8 mouse cellular contexts compared by ENCODE assay signal in genomic region chr9:96326496-96326923, GRCm38 (mm10). TPM values are rescaled to one million over a fixed set of nuclear protein-coding genes. Genes with fewer than 3 reads are reported as not detected.
DNase-seq lines count a peak whose midpoint lies in the region; ATAC-seq lines count a peak whose summit lies in the region.

No protein-coding gene starts in this region.

- peak; percentile 29 for DNase-seq in embryonic facial prominence, embryonic 14.5 days (ENCODE audit: low spot score)
- DNase-seq in embryonic facial prominence, embryonic 10.5 days (ENCODE audit: low spot score), result no peak
- DNase-seq in midbrain, embryonic 11.5 days (ENCODE audit: low spot score, missing footprints), result no peak
- peak; percentile 6 for DNase-seq in naive thymus-derived CD4-positive, alpha-beta T cell, adult 2 months (ENCODE audit: low read depth)
- no peak for DNase-seq in spleen, postnatal 14 days (ENCODE audit: low spot score in 2 of 2)
- DNase-seq in right cerebral cortex, postnatal 25 days, result no peak

- ATAC-seq in embryonic facial prominence, embryonic 14.5 days (ENCODE audit: low read depth), result no peak
- no peak for ATAC-seq in midbrain, embryonic 12.5 days (ENCODE audit: low FRiP score, low read depth)
- no peak for ATAC-seq in midbrain, embryonic 11.5 days (ENCODE audit: low FRiP score)
- peak; percentile 34; the same call in 1 of the 2 replicates for ATAC-seq in heart, embryonic 16.5 days (replicated peaks; ENCODE audit: extremely low read depth, insufficient read depth, low FRiP score)

- no peak overlapping the region for H3K4me2 ChIP-seq in embryonic facial prominence, embryonic 14.5 days (ENCODE audit: low read depth, low read length)
- no peak overlapping the region for H3K4me2 ChIP-seq in midbrain, embryonic 12.5 days (replicated peaks)
- H3K4me2 ChIP-seq in midbrain, embryonic 11.5 days, result no peak overlapping the region
- H3K4me2 ChIP-seq in heart, embryonic 16.5 days (ENCODE audit: low read depth, low read length), result no peak overlapping the region

- no peaks in the 10 kb centered on the region for H3K9me3 ChIP-seq in embryonic facial prominence, embryonic 14.5 days (ENCODE audit: control insufficient read depth, low read length)
- no peaks in the 10 kb centered on the region for H3K9me3 ChIP-seq in embryonic facial prominence, embryonic 10.5 days
- H3K9me3 ChIP-seq in midbrain, embryonic 12.5 days, result no peaks in the 10 kb centered on the region
- no peaks in the 10 kb centered on the region for H3K9me3 ChIP-seq in midbrain, embryonic 11.5 days (ENCODE audit: control insufficient read depth, low read length)
- no peaks in the 10 kb centered on the region for H3K9me3 ChIP-seq in heart, embryonic 16.5 days (replicated peaks; ENCODE audit: control insufficient read depth, low read length)

- H3K4me3 ChIP-seq in embryonic facial prominence, embryonic 14.5 days (ENCODE audit: low read depth, low read length), result no peak overlapping the region
- H3K4me3 ChIP-seq in embryonic facial prominence, embryonic 10.5 days, result no peak overlapping the region
- no peak overlapping the region for H3K4me3 ChIP-seq in midbrain, embryonic 12.5 days
- no peak overlapping the region for H3K4me3 ChIP-seq in midbrain, embryonic 11.5 days (ENCODE audit: low read depth, low read length)
- H3K4me3 ChIP-seq in heart, embryonic 16.5 days (ENCODE audit: low read length), result no peak overlapping the region

- H3K27me3 ChIP-seq in embryonic facial prominence, embryonic 14.5 days (replicated peaks; ENCODE audit: control insufficient read depth, insufficient read depth, low read length), result no peaks in the 10 kb centered on the region
- H3K27me3 ChIP-seq in embryonic facial prominence, embryonic 10.5 days (replicated peaks; ENCODE audit: low read depth, poor library complexity, severe bottlenecking), result no peaks in the 10 kb centered on the region
- H3K27me3 ChIP-seq in midbrain, embryonic 12.5 days, result no peaks in the 10 kb centered on the region
- no peaks in the 10 kb centered on the region for H3K27me3 ChIP-seq in midbrain, embryonic 11.5 days (ENCODE audit: control insufficient read depth, insufficient read depth, low read length)
- no peaks in the 10 kb centered on the region for H3K27me3 ChIP-seq in heart, embryonic 16.5 days (ENCODE audit: control insufficient read depth, insufficient read depth, low read length)

- peaks cover 17% of the 10 kb centered on the region for H3K36me3 ChIP-seq in embryonic facial prominence, embryonic 14.5 days (ENCODE audit: control insufficient read depth, insufficient read depth, low read length)
- peaks cover 35% of the 10 kb centered on the region for H3K36me3 ChIP-seq in embryonic facial prominence, embryonic 10.5 days (replicated peaks)
- peaks cover 28% of the 10 kb centered on the region for H3K36me3 ChIP-seq in midbrain, embryonic 12.5 days
- H3K36me3 ChIP-seq in midbrain, embryonic 11.5 days (ENCODE audit: control insufficient read depth, insufficient read depth, low read length), result no peaks in the 10 kb centered on the region; the same call in 1 of the 2 replicates
- 0 out of 2 replicates have a peak, but pooled peaks cover 4% of the 10 kb centered on the region for H3K36me3 ChIP-seq in heart, embryonic 16.5 days (ENCODE audit: control insufficient read depth, insufficient read depth)

- no peaks in the 10 kb centered on the region for H3K4me1 ChIP-seq in embryonic facial prominence, embryonic 14.5 days (ENCODE audit: control insufficient read depth, insufficient read depth, low read length)
- H3K4me1 ChIP-seq in embryonic facial prominence, embryonic 10.5 days, result 0 out of 2 replicates have a peak, but pooled peaks cover 8% of the 10 kb centered on the region
- H3K4me1 ChIP-seq in midbrain, embryonic 12.5 days, result 0 out of 2 replicates have a peak, but pooled peaks cover 7% of the 10 kb centered on the region
- no peaks in the 10 kb centered on the region for H3K4me1 ChIP-seq in midbrain, embryonic 11.5 days (ENCODE audit: control insufficient read depth, insufficient read depth, low read length)
- H3K4me1 ChIP-seq in heart, embryonic 16.5 days (ENCODE audit: control insufficient read depth, insufficient read depth, low read length), result peaks cover 10% of the 10 kb centered on the region

- H3K27ac ChIP-seq in embryonic facial prominence, embryonic 14.5 days (replicated peaks; ENCODE audit: low read depth, low read length), result no peak overlapping the region
- H3K27ac ChIP-seq in embryonic facial prominence, embryonic 10.5 days (replicated peaks), result no peak overlapping the region
- H3K27ac ChIP-seq in midbrain, embryonic 12.5 days (replicated peaks), result 0 out of 2 replicates have a peak overlapping the region, but pooled peaks have one; percentile 26
- H3K27ac ChIP-seq in midbrain, embryonic 11.5 days (ENCODE audit: low read depth, low read length), result no peak overlapping the region
- H3K27ac ChIP-seq in heart, embryonic 16.5 days (ENCODE audit: low read length), result peak overlapping the region; percentile 49; the same call in 1 of the 2 replicates

- no peak overlapping the region for H3K9ac ChIP-seq in embryonic facial prominence, embryonic 14.5 days (ENCODE audit: low read depth, low read length)
- no peak overlapping the region for H3K9ac ChIP-seq in midbrain, embryonic 12.5 days (replicated peaks)
- H3K9ac ChIP-seq in midbrain, embryonic 11.5 days (ENCODE audit: low read length), result no peak overlapping the region
- no peak overlapping the region for H3K9ac ChIP-seq in heart, embryonic 16.5 days (ENCODE audit: low read length)

- 69% methylated on average over 6 of the region's 6 CpGs for WGBS in embryonic facial prominence, embryonic 14.5 days
- 78% methylated on average over 6 of the region's 6 CpGs for WGBS in embryonic facial prominence, embryonic 10.5 days
- WGBS in midbrain, embryonic 12.5 days, result 86% methylated on average over 6 of the region's 6 CpGs
- 86% methylated on average over 6 of the region's 6 CpGs for WGBS in midbrain, embryonic 11.5 days
- WGBS in heart, embryonic 16.5 days, result 38% methylated on average over 6 of the region's 6 CpGs

RNA-seq across cellular contexts. Expression of gene Atp1b3, which starts 37.7 kb away (rescaled TPM):
- polyA plus RNA-seq in embryonic facial prominence, embryonic 14.5 days (2014; fragmentation: Nextera tagmentation; extraction: Ambion mirVana), result 157 TPM in 2 replicates
- polyA plus RNA-seq in embryonic facial prominence, embryonic 10.5 days (2016; fragmentation: Nextera tagmentation; extraction: Ambion mirVana), result 147 and 160 TPM in 2 replicates
- polyA plus RNA-seq in midbrain, embryonic 12.5 days (2016; fragmentation: Nextera tagmentation; extraction: Ambion mirVana), result 158 and 165 TPM in 2 replicates
- polyA plus RNA-seq in midbrain, embryonic 11.5 days (2014; fragmentation: Nextera tagmentation; extraction: Ambion mirVana), result 194 and 208 TPM in 2 replicates
- 125 and 136 TPM in 2 replicates for polyA plus RNA-seq in heart, embryonic 16.5 days (2015; fragmentation: Nextera tagmentation; extraction: Ambion mirVana)

Comparison
In these comparisons a context has a peak if more than half of its experiments do, and no peak if none do; other contexts are left out.
1. DNase-seq: peak in embryonic facial prominence, embryonic 14.5 days (single experiment) and naive thymus-derived CD4-positive, alpha-beta T cell, adult 2 months (single experiment); none in embryonic facial prominence, embryonic 10.5 days (single experiment), midbrain, embryonic 11.5 days (single experiment), spleen, postnatal 14 days (0 of 2) and right cerebral cortex, postnatal 25 days (single experiment).
2. H3K27ac ChIP-seq: peak in midbrain, embryonic 12.5 days (single experiment) and heart, embryonic 16.5 days (single experiment); none in embryonic facial prominence, embryonic 14.5 days (single experiment), embryonic facial prominence, embryonic 10.5 days (single experiment) and midbrain, embryonic 11.5 days (single experiment).